Mouse (Mus musculus) thymus, postnatal 0 days (tissue): ENCODE results near the gene Pmpcb. TPM values are rescaled to one million over a fixed set of nuclear protein-coding genes. Genes with fewer than 3 reads are reported as not detected.

ENCODE experiments used
- DNase-seq: peaks from one replicate; pipeline ENCODE4 v3.0.0-alpha.2; 2015; ENCODE audit warnings: low spot score
- polyA plus RNA-seq: library from polyadenylated mRNA; unstranded; fragments of >200 nt; fragmentation: Nextera tagmentation; extraction: Ambion mirVana; gene quantifications from 2 replicates; pipeline ENCODE4 v1.2.1, GENCODE M21; 2015

The Pmpcb gene
- polyA plus RNA-seq, 1 experiment from 2014 or later: 71.5 TPM

- DNase-seq: no peak
Measured at GRCm38 (mm10) chr5:21792166-21792565, 55.2 kb downstream of the Pmpcb start.

DNA sequence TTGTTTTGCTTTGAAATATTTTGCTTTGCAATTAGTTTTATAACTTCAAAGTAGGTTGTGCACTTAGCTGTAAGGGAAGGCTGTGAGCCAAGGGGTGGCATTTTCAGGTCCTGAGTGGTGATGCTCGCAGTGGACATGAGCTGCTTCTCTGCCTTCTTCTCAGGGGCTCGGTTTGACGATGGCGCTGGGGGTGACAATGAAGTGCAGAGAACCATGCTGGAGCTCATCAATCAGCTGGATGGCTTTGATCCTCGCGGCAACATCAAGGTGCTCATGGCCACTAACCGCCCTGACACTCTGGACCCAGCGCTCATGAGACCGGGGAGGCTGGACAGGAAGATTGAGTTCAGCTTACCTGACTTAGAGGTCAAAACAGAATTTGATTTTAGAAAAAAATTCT lies 66.0 kb downstream of the Pmpcb start:
- no peak for DNase-seq

- no peak for DNase-seq
Measured at GRCm38 (mm10) chr5:21803691-21804188, 66.8 kb downstream of the Pmpcb start.

DNA sequence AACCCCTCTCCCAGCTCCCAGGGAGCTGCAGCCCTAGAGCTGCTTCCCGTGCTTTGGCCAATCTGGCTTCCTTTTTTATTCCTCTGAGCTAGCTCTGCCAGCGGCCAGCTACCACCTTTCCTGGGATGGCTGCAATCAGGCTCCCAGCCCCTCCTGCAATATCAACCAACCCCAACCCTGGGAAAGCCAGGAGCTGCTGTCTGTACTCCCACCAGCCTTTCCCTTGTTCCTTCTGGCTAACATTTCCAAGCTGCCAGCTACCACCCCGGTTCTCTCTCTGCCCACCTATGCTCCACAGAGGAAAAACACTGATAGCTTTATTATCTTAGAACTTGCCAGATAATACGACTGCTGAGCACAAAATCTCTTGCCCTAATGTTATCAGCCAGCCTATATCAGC lies 67.9 kb downstream of the Pmpcb start:
- no peak for DNase-seq

Other genes starting within 250 kb of the Pmpcb start
- 10.6 TPM in 2 replicates for gene Lrrc17, start 193.6 kb upstream of the Pmpcb start, polyA plus RNA-seq
- 0.13 and 0.23 TPM in 2 replicates for gene Fbxl13, start 91.5 kb upstream of the Pmpcb start, polyA plus RNA-seq
- 34.4 and 36.3 TPM in 2 replicates for gene Armc10, start 91.3 kb upstream of the Pmpcb start, polyA plus RNA-seq
- 0.86 and 0.90 TPM in 2 replicates for gene Napepld, start 35.7 kb upstream of the Pmpcb start, polyA plus RNA-seq
- gene Dnajc2, start 48.1 kb downstream of the Pmpcb start, polyA plus RNA-seq: 125 and 126 TPM in 2 replicates
- gene Psmc2, start 48.1 kb downstream of the Pmpcb start, polyA plus RNA-seq: 195 and 204 TPM in 2 replicates
- gene Slc26a5, start 128.5 kb downstream of the Pmpcb start, polyA plus RNA-seq: 0.05 TPM in 1 of 2 replicates, not detected in the other